Mouse (Mus musculus) limb, embryonic 11.5 days (tissue): Measurements from ENCODE around the gene Zfp512b. TPM values are rescaled to one million over a fixed set of nuclear protein-coding genes. Genes with fewer than 3 reads are reported as not detected.

ENCODE experiments used
- ATAC-seq: fragments of 200-750 bp; cut with Nextera tagmentation; 2 replicates; pipeline ENCODE4 v1.8.0; 2017; ENCODE audit warnings: low read depth; ENCODE audit not compliant: insufficient number of reproducible peaks, low FRiP score, low TSS enrichment
- DNase-seq: peaks from one replicate; pipeline ENCODE4 v3.0.0-alpha.2; 2015; ENCODE audit warnings: low spot score
- H3K27ac ChIP-seq: fragments of 300-500 bp; sonication (generic); replicated peaks from 2 replicates; pipeline ENCODE4 v1.5.1; 2014; ENCODE audit warnings: low read depth, mild to moderate bottlenecking, low read length
- H3K27me3 ChIP-seq: fragments of 300-500 bp; sonication (generic); 2 replicates; pipeline ENCODE4 v1.6.1; 2014; ENCODE audit warnings: mild to moderate bottlenecking, low read length, mixed read lengths; ENCODE audit not compliant: control insufficient read depth, insufficient read depth
- H3K36me3 ChIP-seq: fragments of 300-500 bp; sonication (generic); 2 replicates; pipeline ENCODE4 v1.6.1; 2014; ENCODE audit warnings: mild to moderate bottlenecking, low read length, moderate library complexity, mixed read lengths; ENCODE audit not compliant: control insufficient read depth, insufficient read depth
- H3K4me1 ChIP-seq: fragments of 300-500 bp; sonication (generic); 2 replicates; pipeline ENCODE4 v1.6.1; 2014; ENCODE audit warnings: low read length, mixed read lengths; ENCODE audit not compliant: control insufficient read depth, insufficient read depth
- H3K4me2 ChIP-seq: fragments of 300-500 bp; sonication (generic); 2 replicates; pipeline ENCODE4 v1.6.1; 2014; ENCODE audit warnings: low read depth, mild to moderate bottlenecking, moderate library complexity; ENCODE audit not compliant: severe bottlenecking
- H3K4me3 ChIP-seq: fragments of 300-500 bp; sonication (generic); 2 replicates; pipeline ENCODE4 v1.5.1; 2014; ENCODE audit warnings: low read depth, low read length
- H3K9ac ChIP-seq: fragments of 300-500 bp; sonication (generic); 2 replicates; pipeline ENCODE4 v1.6.1; 2014; ENCODE audit warnings: mild to moderate bottlenecking, low read length
- H3K9me3 ChIP-seq: fragments of 300-500 bp; sonication (generic); 2 replicates; pipeline ENCODE4 v1.6.1; 2016; ENCODE audit warnings: low read length; ENCODE audit not compliant: control insufficient read depth
- WGBS: fragments of 180-500 bp; shearing (Covaris S2); extraction: QIAGEN DNeasy Blood & Tissue Kit; methylation state at CpG from one replicate; pipeline ENCODE4 v1.1.7; 2014; 5-methylcytosine and 5-hydroxymethylcytosine counted together
- polyA plus RNA-seq: library from polyadenylated mRNA; unstranded; fragments of >200 nt; fragmentation: Nextera tagmentation; extraction: Ambion mirVana; gene quantifications from 2 replicates; pipeline ENCODE4 v1.2.1, GENCODE M21; 2014

Gene Zfp512b
- polyA plus RNA-seq, 1 experiment from 2014 or later = 30.9 TPM

- Histone ChIP-seq H3K27ac (0 out of 2 replicates have a peak overlapping the region, but pooled peaks have one; percentile 23), H3K4me1 (peaks cover 5% of the 10 kb centered on the region), H3K36me3 (peaks cover 11% of the 10 kb centered on the region), H3K4me2 (peak overlapping the region; percentile 79), H3K27me3 (no peaks in the 10 kb centered on the region), H3K9me3 (no peaks in the 10 kb centered on the region), H3K9ac (peak overlapping the region; percentile 89), H3K4me3 (peak overlapping the region; percentile 83)
- ATAC-seq (peak; percentile 15; the same call in 1 of the 2 replicates), DNase-seq (no peak)
- WGBS = 6% methylated on average over 6 of the region's 6 CpGs
Observed at GRCm38 (mm10) chr2:181593042-181593421, 429 bp upstream of the Zfp512b start.

GRCm38 (mm10) chr2:181591528-181592085 is 996 bp downstream of the Zfp512b start, which contains the start of gene Prpf6:
Prpf6 (plus strand) TSS chr2:181591868.
- Histone ChIP-seq H3K27ac (peak within 1 kb of the TSS; percentile 57), H3K9ac (peak within 1 kb of the TSS; percentile 89), H3K4me2 (peak within 1 kb of the TSS; percentile 79), H3K9me3 (no peaks in the 10 kb centered on the region), H3K4me3 (peak within 1 kb of the TSS; percentile 83), H3K4me1 (peaks cover 5% of the 10 kb centered on the region), H3K36me3 (peaks cover 17% of the 10 kb centered on the region), H3K27me3 (no peaks in the 10 kb centered on the region)
- no peak for ATAC-seq
- DNase-seq = no peak
- 18% methylated on average over 5 of the region's 5 CpGs for WGBS

- Histone ChIP-seq H3K27ac (no peak overlapping the region), H3K4me2 (no peak overlapping the region), H3K4me1 (peaks cover 5% of the 10 kb centered on the region), H3K4me3 (no peak overlapping the region), H3K9me3 (no peaks in the 10 kb centered on the region), H3K9ac (no peak overlapping the region), H3K27me3 (no peaks in the 10 kb centered on the region), H3K36me3 (peaks cover 26% of the 10 kb centered on the region)
- ATAC-seq = no peak
- no peak for DNase-seq
- WGBS = 100% methylated on average over 5 of the region's 5 CpGs
Observed at GRCm38 (mm10) chr2:181590471-181590870, 2.1 kb downstream of the Zfp512b start.

- no peak overlapping the region for H3K9ac ChIP-seq
Observed at GRCm38 (mm10) chr2:181589732-181590105, 2.9 kb downstream of the Zfp512b start.

GRCm38 (mm10) chr2:181589011-181589731 is 3.4 kb downstream of the Zfp512b start:
- no peak for ATAC-seq
- H3K9me3 ChIP-seq = no peaks in the 10 kb centered on the region
- H3K4me3 ChIP-seq = no peak overlapping the region
- peaks cover 33% of the 10 kb centered on the region for H3K36me3 ChIP-seq
- no peak overlapping the region for H3K9ac ChIP-seq
- no peak overlapping the region for H3K4me2 ChIP-seq
- WGBS = 95% methylated on average over 10 of the region's 10 CpGs
- no peak overlapping the region for H3K27ac ChIP-seq
- DNase-seq = no peak
- H3K4me1 ChIP-seq = peaks cover 5% of the 10 kb centered on the region
- H3K27me3 ChIP-seq = no peaks in the 10 kb centered on the region

More at GRCm38 (mm10) chr2:181589732-181590105, 2.9 kb downstream of the Zfp512b start:
- no peak overlapping the region for H3K4me2 ChIP-seq
- H3K27me3 ChIP-seq = no peaks in the 10 kb centered on the region
- H3K4me1 ChIP-seq = peaks cover 5% of the 10 kb centered on the region
- H3K4me3 ChIP-seq = no peak overlapping the region
- DNase-seq (no peak), ATAC-seq (no peak)
- 88% methylated on average over 9 of the region's 9 CpGs for WGBS
- H3K36me3 ChIP-seq = peaks cover 29% of the 10 kb centered on the region
- H3K9me3 ChIP-seq = no peaks in the 10 kb centered on the region
- H3K27ac ChIP-seq = no peak overlapping the region

- H3K4me3 ChIP-seq = no peak overlapping the region
- WGBS = 88% methylated on average over 11 of the region's 11 CpGs
- DNase-seq (no peak), ATAC-seq (no peak)
- H3K9me3 ChIP-seq = no peaks in the 10 kb centered on the region
- peaks cover 33% of the 10 kb centered on the region for H3K36me3 ChIP-seq
- H3K4me1 ChIP-seq = peaks cover 5% of the 10 kb centered on the region
- no peak overlapping the region for H3K9ac ChIP-seq
- no peak overlapping the region for H3K4me2 ChIP-seq
- H3K27me3 ChIP-seq = no peaks in the 10 kb centered on the region
- H3K27ac ChIP-seq = no peak overlapping the region
Observed at GRCm38 (mm10) chr2:181588229-181588780, 4.3 kb downstream of the Zfp512b start.

GRCm38 (mm10) chr2:181587796-181588195 is 4.8 kb downstream of the Zfp512b start:
- Histone ChIP-seq H3K9me3 (no peaks in the 10 kb centered on the region), H3K27me3 (no peaks in the 10 kb centered on the region), H3K4me2 (no peak overlapping the region), H3K9ac (no peak overlapping the region), H3K27ac (no peak overlapping the region), H3K4me3 (no peak overlapping the region), H3K36me3 (peaks cover 33% of the 10 kb centered on the region), H3K4me1 (peaks cover 5% of the 10 kb centered on the region)
- no peak for DNase-seq
- 76% methylated on average over 6 of the region's 6 CpGs for WGBS
- ATAC-seq = no peak

- DNase-seq (no peak), ATAC-seq (no peak)
- Histone ChIP-seq H3K36me3 (peaks cover 33% of the 10 kb centered on the region), H3K27me3 (no peaks in the 10 kb centered on the region), H3K27ac (no peak overlapping the region), H3K9me3 (no peaks in the 10 kb centered on the region), H3K9ac (no peak overlapping the region), H3K4me2 (no peak overlapping the region), H3K4me1 (no peaks in the 10 kb centered on the region), H3K4me3 (no peak overlapping the region)
- WGBS = 95% methylated on average over 3 of the region's 3 CpGs
Observed at GRCm38 (mm10) chr2:181586124-181586523, 6.5 kb downstream of the Zfp512b start.
